Mouse (Mus musculus) A20 (cell line): ENCODE results near the gene Cdk15.

Experiments used
- DNase-seq: peaks from one replicate; pipeline ENCODE4 v3.0.0-alpha.2; 2011; ENCODE audit warnings: low read depth, low spot score

Gene Cdk15

DNA sequence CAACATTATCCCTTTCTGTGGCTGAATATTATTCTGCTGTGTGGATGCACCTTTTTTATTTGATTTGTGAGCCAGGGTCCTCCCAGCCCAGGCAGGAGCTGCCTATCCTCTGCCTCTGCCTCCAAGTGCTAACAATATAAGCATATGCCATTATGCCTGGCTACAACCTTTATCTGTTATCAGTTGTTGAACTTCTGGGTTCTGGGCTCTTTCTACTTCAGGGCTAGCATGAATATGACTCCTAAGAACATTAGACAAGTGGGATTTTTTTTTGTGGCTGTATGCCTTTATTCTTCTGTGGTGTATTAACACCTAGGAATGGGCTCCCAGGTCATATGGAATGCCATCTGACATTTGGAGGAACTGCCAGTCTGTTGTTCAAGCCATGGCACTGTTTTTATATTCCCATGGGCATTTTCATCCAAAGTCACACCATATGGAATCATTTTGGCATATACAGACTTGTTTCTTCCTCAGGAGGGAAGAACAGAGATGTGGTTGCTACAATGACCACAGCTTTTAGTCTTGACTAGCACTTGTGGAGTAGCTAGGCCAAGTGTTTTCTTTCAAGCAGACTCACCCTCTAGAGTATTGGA is 113.7 kb downstream of the Cdk15 start:
- DNase-seq: no peak

DNA sequence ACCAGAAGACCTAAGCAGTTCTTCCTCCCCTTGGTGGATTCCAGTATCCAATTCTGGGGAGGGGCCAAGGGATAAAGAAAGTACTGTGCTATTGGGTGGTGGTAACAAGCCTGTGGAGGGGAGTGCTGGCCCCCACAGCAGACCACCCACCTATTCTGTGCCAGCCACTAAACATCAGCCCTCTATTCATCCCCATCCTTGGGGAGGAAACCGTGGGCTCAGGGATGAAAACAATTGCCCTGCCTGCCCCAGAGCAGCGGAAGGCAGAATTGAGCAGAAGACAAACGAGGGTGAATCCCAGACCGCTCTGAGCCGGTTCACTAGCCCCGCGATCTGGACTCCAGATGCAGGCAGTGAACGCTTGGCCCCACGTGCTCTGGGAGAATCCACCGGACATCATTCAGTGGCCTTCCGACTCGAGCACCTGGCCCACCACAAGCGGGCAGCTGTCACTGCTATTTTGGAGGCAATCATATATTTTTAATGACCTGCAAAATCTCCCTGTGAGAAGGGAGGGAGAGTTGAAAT is 119.4 kb downstream of the Cdk15 start:
- peak; percentile 58 for DNase-seq

- DNase-seq: no peak
These were observed 119.9 kb downstream of the Cdk15 start for GRCm38 (mm10) chr1:59376557-59376956.

DNA sequence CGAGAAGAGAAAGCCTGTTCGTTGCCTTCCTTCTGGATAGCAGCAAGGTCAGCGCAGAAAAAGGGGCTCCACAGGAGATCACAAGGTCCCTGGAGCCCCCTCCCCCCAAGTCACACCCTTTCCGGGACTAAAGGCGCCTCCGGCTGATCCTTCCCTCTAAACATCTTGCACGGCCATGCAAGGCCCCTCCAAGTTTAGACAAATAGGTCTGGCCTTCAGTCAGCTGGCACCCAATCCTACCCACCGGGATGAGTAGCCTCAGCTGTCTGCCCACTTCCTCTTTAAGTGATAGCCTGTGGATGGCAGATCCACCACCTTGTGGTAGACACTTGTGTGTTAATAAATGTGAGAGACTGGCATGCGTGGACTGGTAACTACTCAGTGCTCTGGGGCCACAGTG is 120.6 kb downstream of the Cdk15 start:
- DNase-seq: peak; percentile 11

- DNase-seq: no peak
These were observed 124.2 kb downstream of the Cdk15 start for GRCm38 (mm10) chr1:59380926-59381325.

DNA sequence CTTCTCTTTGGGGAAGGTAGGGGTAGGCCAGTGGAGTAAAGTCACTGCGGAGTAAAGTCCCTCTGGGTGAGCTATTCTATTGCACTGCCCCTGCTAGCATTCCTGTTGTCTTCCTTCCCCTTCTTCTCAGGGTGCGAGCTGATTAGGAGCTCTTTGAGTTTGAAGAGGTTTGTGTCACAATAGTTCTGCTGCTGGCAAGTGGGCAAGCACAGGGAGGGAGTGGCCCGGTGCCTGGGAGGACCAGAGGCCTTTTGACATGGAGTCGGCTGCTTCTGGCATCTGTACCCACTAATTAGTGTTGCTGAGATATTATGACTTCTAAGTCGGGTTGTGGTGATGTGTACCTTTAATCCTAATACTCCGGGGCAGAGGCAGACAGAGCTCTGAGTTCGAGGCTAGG is 124.8 kb downstream of the Cdk15 start:
- no peak for DNase-seq

DNA sequence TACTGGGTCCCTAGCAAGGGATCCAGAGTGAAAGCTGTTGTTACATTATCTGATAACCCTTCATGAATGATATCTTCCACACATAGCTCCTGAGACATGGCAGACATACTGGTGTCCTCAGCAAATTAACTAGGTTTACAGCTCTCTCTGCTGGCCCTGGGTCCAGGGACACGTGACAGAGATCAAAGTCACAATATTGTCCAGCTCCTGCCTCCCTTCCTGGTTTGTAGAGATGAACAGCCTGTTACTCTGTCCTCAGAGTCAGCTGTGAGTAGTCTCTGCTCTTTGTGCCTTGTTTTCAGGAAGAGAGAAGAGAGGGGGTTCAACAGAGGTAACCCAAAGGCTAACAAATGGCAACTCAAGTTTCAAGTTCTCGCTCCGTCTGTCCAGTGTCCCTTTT is 125.8 kb downstream of the Cdk15 start:
- DNase-seq: no peak

- DNase-seq: no peak
These were observed 126.4 kb downstream of the Cdk15 start for GRCm38 (mm10) chr1:59383049-59383610.

DNA sequence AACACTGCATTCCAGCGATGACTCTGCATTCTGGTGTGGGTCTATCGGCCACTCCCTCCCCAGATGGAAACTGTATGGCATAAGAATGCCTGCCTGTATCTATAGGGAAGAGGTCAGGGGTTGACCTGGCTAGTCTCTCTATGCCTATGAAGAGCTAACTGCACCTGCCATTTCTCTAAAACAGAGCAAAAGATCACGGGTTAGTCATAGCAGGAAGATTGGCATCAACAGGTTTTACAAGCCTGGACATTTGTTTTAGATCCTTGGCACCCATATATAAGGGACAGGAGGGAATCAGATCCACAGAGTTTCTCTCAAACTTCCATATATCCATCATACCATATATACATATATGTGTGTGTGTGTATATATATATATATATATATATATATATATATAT is 127.7 kb downstream of the Cdk15 start:
- DNase-seq: no peak

DNA sequence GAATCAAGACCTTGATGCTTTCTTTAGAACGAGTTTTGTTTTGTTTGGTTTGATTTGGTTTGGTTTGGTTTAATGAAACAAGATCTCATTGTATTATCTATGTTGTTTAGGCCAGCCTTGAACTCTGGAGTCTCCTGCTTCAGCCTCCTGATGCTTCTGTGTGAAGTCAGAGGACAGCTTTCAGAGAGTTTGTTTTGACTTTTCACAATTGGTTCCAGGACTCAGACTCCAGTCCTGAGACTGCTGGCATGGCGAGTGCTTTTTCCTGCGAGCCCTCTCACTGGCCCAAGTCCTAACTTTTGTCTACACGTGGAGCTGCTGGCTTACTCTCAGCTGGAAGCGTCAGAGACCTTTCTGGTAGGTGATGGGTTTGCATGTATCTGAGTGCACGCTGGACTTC is 128.9 kb downstream of the Cdk15 start:
- no peak for DNase-seq

DNA sequence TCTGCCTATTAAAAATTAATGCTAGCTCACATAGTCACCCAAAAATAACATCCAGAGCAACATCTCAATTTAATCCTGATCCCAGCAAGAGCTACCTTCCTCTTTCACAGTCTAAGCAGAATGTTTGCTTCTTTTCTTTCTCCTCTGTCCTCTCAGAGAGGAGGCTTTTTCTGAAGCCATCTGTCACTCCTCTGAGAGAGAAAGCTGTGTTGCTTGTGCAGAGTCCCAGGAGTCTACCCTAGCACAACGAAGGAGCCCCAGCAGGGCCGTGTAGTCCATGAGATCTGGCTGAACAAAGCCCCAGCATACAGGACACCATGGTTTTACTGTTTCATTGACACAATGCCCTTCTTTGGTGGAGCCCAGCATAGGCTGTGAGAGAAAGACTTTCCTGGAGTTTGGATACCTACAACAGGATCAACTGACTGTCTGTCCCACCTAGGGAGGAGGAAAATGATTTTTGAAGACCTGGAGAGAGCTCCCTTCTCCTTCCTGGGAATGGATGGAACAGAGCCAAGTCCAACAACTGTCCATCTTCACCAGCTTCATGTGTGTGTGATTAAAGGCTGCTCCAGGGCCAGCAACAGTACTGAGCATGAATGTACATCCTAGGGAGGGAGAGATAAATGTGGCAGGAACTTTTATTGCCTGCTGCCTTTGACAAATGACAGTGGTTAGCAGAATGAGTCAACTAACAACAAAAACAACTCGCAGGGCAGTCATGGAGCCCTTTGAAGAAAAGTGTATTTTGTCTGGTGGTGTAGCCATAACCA is 131.0 kb downstream of the Cdk15 start:
- no peak for DNase-seq

DNA sequence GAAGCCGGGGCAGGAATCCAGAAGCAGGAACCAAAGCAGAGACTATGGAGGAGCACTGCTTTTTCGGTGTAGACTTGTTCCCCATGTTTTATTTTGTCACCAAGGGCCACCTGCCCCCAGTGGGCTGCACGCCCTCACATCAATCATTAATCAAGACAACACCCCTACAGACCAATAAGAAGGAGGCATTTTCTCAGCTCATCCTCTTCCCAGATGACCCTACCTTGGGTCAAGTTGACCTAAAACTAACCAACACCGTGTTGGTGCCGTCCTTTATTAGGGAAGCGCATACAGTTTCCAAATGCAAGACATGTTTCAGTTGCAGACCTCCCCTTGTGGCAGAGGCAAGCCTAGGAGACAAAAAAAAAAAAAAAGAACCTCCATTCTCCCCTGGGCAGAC is 132.5 kb downstream of the Cdk15 start:
- no peak for DNase-seq

DNA sequence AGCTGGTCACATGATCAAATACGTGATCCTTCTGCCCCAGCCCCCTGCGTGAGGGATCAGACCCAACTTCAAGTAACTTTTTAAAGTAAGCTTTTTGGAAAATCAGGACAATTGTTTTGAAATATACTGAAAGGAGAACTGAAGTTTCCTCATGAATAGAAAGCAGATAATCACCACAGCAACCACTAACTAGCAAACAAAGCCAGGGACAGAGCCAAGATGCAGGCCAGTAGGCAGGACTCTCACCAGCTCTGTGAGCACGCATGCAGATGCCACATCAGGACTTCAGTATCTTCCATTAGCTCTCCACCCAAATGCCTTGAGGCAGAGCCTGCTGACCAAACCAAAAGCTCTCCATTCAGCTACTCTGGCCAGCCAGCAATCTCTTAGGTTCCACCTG is 135.0 kb downstream of the Cdk15 start:
- DNase-seq: no peak

DNA sequence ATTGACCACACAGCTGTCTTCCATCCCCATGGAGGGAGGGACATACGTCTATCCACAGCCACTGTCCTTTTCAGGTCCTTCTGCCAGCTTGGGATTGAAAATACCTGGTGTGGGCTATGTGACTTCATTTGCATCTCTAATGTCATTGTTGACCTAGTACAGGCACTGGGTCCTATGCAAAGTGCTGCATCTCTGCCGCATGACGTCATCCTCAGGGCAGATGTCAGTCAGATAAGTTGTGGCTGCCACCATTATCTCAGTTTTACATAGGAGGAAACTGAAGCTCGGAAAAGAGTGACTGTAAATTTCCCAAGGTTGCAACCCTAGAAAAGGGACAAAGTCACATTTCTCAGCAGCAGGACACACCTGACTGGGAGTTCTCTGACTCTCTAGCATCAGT is 137.4 kb downstream of the Cdk15 start:
- no peak for DNase-seq

GRCm38 (mm10) chr1:59394616-59395015 is 137.9 kb downstream of the Cdk15 start:
- no peak for DNase-seq

DNA sequence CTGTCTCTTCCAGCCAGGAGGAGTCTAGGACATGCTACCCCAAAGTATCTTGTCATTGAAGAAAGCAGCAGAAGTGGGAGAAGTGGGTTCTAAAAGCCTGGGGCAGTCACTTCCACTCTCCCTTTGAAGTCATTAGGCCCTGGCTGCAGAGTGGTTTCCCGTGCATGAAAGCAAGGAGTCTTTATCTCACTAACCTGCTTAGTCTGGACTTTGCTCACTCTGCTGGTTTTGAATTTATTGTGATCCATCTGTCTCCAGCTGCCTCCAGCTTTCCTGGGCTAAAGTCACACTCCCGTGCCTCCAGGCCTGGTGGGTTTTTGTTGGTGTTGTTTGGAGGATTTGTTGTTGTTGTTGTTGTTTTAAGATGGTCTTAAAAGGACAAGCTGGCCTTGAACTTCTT is 139.3 kb downstream of the Cdk15 start:
- no peak for DNase-seq

DNA sequence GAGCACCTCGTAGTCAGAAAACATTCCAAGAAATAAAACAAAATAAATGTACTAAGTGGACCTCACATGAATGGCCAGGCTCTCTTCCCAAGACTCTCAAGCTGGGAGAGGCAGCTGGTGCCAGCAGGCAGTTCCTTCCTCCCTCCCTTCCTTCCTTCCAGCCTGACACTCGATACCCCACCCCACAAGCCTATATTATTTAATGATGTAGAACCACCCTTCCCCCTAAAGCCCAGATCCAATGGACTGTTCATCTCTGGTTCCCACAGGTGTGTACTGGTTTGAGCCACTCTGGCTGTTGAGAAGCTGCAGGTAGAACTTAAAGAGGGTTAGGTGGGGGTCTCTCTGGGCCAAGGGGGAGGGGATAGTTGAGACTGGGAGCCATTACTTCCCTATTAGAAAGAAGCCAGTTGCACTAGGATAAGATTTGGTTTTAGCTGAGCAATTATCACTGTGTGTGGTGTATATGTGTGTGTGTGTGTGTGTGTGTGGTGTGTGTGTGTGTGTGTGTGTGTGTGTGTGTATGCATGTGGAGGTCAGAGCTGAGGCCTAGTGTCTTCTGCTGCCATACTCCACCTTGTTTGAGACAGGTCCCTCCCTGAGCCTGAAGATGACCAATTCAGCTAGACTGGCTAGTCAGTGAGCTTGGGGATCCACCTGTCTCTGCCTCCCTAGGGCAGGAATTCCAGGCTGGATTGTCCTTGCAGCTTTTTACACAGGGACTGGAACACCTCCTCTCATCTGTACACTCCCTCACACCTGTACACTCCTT is 143.0 kb downstream of the Cdk15 start:
- DNase-seq: no peak

- DNase-seq: no peak
These were observed 144.5 kb downstream of the Cdk15 start for GRCm38 (mm10) chr1:59401253-59401652.
